Mouse (Mus musculus) ES-Bruce4 (cell line): ENCODE results near the gene Setd3. TPM values are rescaled to one million over a fixed set of nuclear protein-coding genes. Genes with fewer than 3 reads are reported as not detected.
A peak's percentile ranks its signal among the peaks of the same experiment; 100 is the strongest.

ENCODE experiments used
- H3K27ac ChIP-seq: 2 replicates; pipeline ENCODE4 v1.5.1; 2012; ENCODE audit warnings: low read length, inconsistent platforms; ENCODE audit not compliant: insufficient read depth
- H3K27me3 ChIP-seq: 2 replicates; pipeline ENCODE4 v1.6.1; 2012; ENCODE audit warnings: mild to moderate bottlenecking, low read length, inconsistent platforms; ENCODE audit not compliant: control insufficient read depth, poor library complexity, insufficient read depth, severe bottlenecking
- H3K36me3 ChIP-seq: 2 replicates; pipeline ENCODE4 v1.6.1; 2012; ENCODE audit warnings: inconsistent platforms, mild to moderate bottlenecking, low read length, moderate library complexity; ENCODE audit not compliant: control insufficient read depth, poor library complexity, insufficient read depth, severe bottlenecking
- H3K4me1 ChIP-seq: one replicate; pipeline ENCODE4 v1.8.1; 2011; ENCODE audit warnings: low read length; ENCODE audit not compliant: control insufficient read depth, insufficient read depth
- H3K4me3 ChIP-seq: 2 replicates; pipeline ENCODE4 v1.5.1; 2011; ENCODE audit warnings: low read depth, mild to moderate bottlenecking, low read length
- H3K9ac ChIP-seq: 2 replicates; pipeline ENCODE4 v1.6.1; 2012; ENCODE audit warnings: low read depth, mild to moderate bottlenecking, inconsistent platforms; ENCODE audit not compliant: poor library complexity, severe bottlenecking
- H3K9me3 ChIP-seq: replicated peaks from 2 replicates; pipeline ENCODE4 v1.6.1; 2012; ENCODE audit warnings: mild to moderate bottlenecking, low read length, inconsistent platforms; ENCODE audit not compliant: control insufficient read depth, poor library complexity, insufficient read depth, severe bottlenecking
- CTCF ChIP-seq: IDR thresholded peaks from one replicate; pipeline ENCODE4 v1.8.1; 2011; ENCODE audit warnings: low read depth, low read length
- EP300 ChIP-seq: IDR thresholded peaks from 2 replicates; pipeline ENCODE4 v1.6.1; 2011; ENCODE audit warnings: low read depth, low read length; ENCODE audit not compliant: insufficient read depth
- POLR2A ChIP-seq: IDR thresholded peaks from one replicate; pipeline ENCODE4 v1.8.1; 2011; ENCODE audit warnings: low read length; ENCODE audit not compliant: insufficient read depth
- polyA plus RNA-seq: library from polyadenylated mRNA; stranded (reverse); fragments of >200 nt; gene quantifications from 2 replicates; pipeline ENCODE4 v1.2.4, GENCODE M21; 2011; ENCODE audit warnings: low read depth; ENCODE audit not compliant: missing spikeins, insufficient read depth, insufficient read length

Gene Setd3
- polyA plus RNA-seq, 1 experiment = 84.5 TPM

DNA sequence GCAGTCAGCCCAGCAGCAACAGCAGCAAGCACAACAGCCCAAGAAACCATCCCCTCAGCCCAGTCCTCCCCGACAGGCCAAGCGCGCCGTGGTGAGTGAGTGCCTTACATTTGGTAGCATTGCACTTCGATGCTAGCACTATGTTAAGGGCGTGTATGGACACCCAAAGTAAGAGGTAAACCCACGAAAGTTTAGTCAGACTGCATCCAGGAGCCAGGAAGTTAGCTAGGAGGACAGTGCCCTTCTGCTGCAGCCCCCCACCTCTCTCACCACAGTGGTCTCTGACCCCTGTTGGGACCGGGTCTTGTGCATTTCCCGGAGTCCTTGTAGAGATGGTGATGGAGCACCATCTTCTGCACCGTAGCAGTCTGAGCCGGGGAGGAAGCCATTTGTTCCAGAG lies 16.6 kb upstream of the Setd3 start:
- Histone ChIP-seq H3K27ac (no peak overlapping the region), H3K36me3 (peaks cover 48% of the 10 kb centered on the region), H3K27me3 (no peaks in the 10 kb centered on the region), H3K4me3 (no peak overlapping the region), H3K9me3 (no peaks in the 10 kb centered on the region), H3K9ac (no peak overlapping the region), H3K4me1 (no peaks in the 10 kb centered on the region)
- TF ChIP-seq CTCF (no peak), EP300 (no peak), POLR2A (no peak)

DNA sequence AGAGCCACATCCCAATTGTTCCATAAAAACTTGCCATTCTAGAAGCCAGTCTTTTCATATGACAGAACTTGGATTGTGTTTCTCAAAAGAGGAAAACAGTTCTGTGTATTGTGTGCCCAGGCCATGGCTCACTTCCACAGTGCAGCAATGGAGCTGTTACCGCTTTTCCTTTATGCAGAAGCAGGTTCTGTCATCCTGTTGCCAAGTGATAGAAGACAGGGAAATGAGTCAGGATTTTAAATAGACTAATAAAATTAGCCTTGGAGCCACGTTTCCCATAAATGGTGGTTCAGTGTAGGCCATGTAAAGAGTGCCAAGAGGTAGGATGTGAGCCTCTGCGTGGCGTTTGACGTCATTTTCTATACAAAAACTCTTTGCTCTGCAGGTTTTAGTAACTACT lies 14.8 kb upstream of the Setd3 start:
- TF ChIP-seq EP300 = no peak
- no peak for TF ChIP-seq CTCF
- TF ChIP-seq POLR2A = no peak
- H3K4me1 ChIP-seq = no peaks in the 10 kb centered on the region
- H3K27ac ChIP-seq = no peak overlapping the region
- H3K27me3 ChIP-seq = no peaks in the 10 kb centered on the region
- peaks cover 45% of the 10 kb centered on the region for H3K36me3 ChIP-seq
- H3K9ac ChIP-seq = no peak overlapping the region
- no peaks in the 10 kb centered on the region for H3K9me3 ChIP-seq
- no peak overlapping the region for H3K4me3 ChIP-seq

DNA sequence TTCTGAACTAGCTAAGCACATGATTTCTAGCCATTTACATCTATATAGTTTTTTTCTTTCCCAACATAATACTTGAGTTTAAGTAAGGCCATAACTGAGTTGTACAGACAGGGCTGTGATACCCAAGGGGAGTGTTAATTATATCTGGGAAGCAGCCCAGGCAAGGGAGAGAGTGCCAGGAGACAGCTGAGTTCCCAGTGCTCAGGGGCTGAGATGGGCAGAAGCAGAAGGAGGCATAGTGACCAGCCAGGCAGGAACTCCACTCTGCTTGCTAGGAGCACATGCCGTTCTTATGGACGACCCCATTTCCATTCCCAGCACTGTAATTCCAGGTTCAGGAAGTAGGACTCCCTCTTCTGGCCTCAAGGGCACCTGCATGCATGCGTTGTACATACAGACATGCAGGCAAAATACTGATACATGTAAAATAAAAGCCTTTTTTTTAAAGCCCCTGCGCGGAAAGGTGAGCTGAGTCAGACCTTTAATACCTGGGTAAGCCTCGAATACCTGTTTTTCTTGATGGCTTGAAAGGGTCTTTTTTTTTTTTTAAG lies 8.5 kb upstream of the Setd3 start:
- H3K4me3 ChIP-seq = no peak overlapping the region
- no peak overlapping the region for H3K9ac ChIP-seq
- no peak overlapping the region for H3K27ac ChIP-seq
- H3K36me3 ChIP-seq = peaks cover 38% of the 10 kb centered on the region
- TF ChIP-seq EP300 (no peak), CTCF (no peak), POLR2A (no peak)
- no peaks in the 10 kb centered on the region for H3K4me1 ChIP-seq
- H3K27me3 ChIP-seq = no peaks in the 10 kb centered on the region
- no peaks in the 10 kb centered on the region for H3K9me3 ChIP-seq

DNA sequence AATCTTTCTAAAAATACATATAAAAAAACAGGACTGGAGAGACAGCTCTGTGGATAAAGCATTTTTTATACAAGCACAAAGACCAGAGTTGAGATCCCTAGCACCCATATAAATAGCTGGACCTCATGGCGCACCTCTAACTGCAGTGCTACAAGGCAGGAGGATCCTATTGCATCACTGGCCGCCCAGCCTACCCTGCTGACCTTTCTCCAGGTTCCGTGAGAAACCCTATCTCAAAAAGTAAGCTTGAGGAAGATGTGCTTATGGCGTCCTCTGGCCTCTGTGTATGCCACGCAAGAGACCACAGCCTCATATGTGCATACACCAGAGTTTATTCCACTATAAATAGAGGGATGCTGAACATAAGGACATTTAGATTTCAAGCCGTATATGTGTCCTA lies 2.6 kb upstream of the Setd3 start:
- Histone ChIP-seq H3K9ac (no peak overlapping the region), H3K4me1 (no peaks in the 10 kb centered on the region), H3K4me3 (no peak overlapping the region), H3K27ac (no peak overlapping the region), H3K9me3 (no peaks in the 10 kb centered on the region), H3K36me3 (peaks cover 16% of the 10 kb centered on the region), H3K27me3 (no peaks in the 10 kb centered on the region)
- TF ChIP-seq CTCF = no peak

DNA sequence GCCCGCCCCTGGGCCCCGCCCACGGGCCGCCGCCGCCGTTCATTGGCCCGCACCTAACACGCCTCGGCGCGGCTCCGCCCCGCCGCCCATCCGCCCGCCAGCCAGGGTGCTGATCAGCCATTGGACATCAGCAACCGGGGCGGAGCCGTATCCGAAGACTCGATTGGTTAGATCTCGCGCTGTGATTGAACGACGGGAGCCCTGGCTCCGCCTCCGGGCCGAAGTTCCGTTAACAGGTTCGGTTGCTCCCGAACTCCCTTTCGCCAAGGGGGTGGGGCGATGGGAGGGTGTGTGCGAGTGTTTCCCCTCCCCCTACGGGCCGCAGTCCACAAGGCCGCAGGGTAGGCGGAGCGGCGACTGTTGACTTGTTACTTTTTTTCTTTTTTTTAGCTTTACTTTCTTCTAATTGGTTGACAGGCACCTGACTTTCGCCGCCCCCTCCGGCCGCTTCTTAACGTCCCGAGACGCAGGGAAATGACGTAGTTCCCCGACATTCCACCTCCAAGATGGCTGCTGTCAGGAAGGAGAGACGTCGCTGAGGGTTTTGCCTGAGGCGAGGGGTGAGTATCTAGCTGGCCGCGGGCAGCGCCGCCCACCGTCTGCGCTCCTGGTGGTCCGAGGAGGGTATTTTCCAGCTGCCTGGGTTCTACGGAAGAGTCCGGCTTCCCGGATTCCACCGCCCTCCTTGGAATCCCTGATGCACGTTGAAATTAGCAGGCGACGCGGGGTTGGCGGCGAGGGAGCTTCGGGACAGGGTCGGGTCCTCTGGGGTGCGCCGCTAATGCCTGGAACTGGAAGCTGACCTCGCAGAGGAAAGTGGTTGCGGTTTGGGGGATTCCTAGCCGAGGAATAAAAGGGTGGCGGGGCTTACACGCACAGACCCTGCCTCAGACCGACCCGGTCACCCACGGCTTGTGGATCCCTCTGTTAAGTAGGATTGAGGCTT lies 480 bp upstream of the Setd3 start, which contains the start of gene Ccnk:
TSS of gene Ccnk (plus strand) at position 259 of the 946 bp plus-strand sequence.
- H3K4me1 ChIP-seq = no peaks in the 10 kb centered on the region
- H3K4me3 ChIP-seq = peak within 1 kb of the TSS; percentile 87
- H3K27me3 ChIP-seq = no peaks in the 10 kb centered on the region
- H3K27ac ChIP-seq = peak within 1 kb of the TSS; percentile 55; the same call in 1 of the 2 replicates
- no peaks in the 10 kb centered on the region for H3K9me3 ChIP-seq
- H3K9ac ChIP-seq = peak within 1 kb of the TSS; percentile 94
- 0 out of 2 replicates have a peak, but pooled peaks cover 6% of the 10 kb centered on the region for H3K36me3 ChIP-seq
- TF ChIP-seq POLR2A (no peak), CTCF (no peak), EP300 (no peak)
